Mouse (Mus musculus) cortical plate, adult 2 months (tissue): Measurements from ENCODE around the gene Pfdn6. TPM values are rescaled to one million over a fixed set of nuclear protein-coding genes. Genes with fewer than 3 reads are reported as not detected.
"Not testable (repeated sequence)": the region's sequence is repeated elsewhere in the genome, so short reads cannot be mapped to it uniquely, and the experiment has no call there.

ENCODE experiments used
- H3K27ac ChIP-seq: fragments of 200-500 bp; 2 replicates; pipeline ENCODE4 v1.5.1; 2012; ENCODE audit warnings: low read length, control low read depth, inconsistent platforms; ENCODE audit not compliant: insufficient read depth
- H3K4me1 ChIP-seq: fragments of 200-500 bp; 2 replicates; pipeline ENCODE4 v1.6.1; 2011; ENCODE audit warnings: low read length; ENCODE audit not compliant: control insufficient read depth, insufficient read depth
- H3K4me3 ChIP-seq: fragments of 200-500 bp; 2 replicates; pipeline ENCODE4 v1.5.1; 2011; ENCODE audit warnings: mild to moderate bottlenecking, low read length, control low read depth; ENCODE audit not compliant: insufficient read depth
- CTCF ChIP-seq: fragments of 200-500 bp; IDR thresholded peaks from 2 replicates; pipeline ENCODE4 v1.5.1; 2011; ENCODE audit warnings: mild to moderate bottlenecking, control low read depth, low read length; ENCODE audit not compliant: insufficient read depth; ENCODE audit errors: extremely low read depth
- POLR2A ChIP-seq: fragments of 200-500 bp; IDR thresholded peaks from 2 replicates; pipeline ENCODE4 v1.6.1; 2011; ENCODE audit warnings: mild to moderate bottlenecking, low read length, control low read depth; ENCODE audit not compliant: insufficient read depth; ENCODE audit errors: extremely low read depth
- polyA plus RNA-seq: library from polyadenylated mRNA; depleted of rRNA; stranded (reverse); fragments of >200 nt; gene quantifications from 2 replicates; pipeline ENCODE4 v1.2.3, GENCODE M21; 2012

The Pfdn6 gene
- polyA plus RNA-seq, 1 experiment = 113 TPM

DNA sequence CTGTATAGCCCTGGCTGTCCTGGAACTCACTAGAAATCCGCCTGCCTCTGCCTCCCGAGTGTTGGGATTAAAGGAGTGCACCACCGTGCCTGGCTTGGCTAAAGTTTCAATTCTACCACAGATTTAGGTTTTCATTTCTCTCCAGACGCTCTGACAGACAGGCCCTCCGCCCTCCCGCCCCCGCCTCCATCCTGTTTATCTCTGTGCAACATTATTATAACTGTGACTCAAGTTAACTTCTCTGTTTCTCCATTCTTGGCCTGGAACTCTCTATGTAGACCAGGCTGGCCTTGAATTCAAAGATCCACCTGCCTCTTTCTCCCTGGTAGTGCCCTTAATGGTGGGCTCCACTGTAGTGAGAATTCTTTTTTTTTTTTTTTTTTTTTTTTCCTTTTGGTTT lies 37.7 kb downstream of the Pfdn6 start:
- Histone ChIP-seq H3K27ac (no peak overlapping the region), H3K4me3 (no peak overlapping the region), H3K4me1 (no peaks in the 10 kb centered on the region)
- TF ChIP-seq POLR2A (no peak), CTCF (no peak)

DNA sequence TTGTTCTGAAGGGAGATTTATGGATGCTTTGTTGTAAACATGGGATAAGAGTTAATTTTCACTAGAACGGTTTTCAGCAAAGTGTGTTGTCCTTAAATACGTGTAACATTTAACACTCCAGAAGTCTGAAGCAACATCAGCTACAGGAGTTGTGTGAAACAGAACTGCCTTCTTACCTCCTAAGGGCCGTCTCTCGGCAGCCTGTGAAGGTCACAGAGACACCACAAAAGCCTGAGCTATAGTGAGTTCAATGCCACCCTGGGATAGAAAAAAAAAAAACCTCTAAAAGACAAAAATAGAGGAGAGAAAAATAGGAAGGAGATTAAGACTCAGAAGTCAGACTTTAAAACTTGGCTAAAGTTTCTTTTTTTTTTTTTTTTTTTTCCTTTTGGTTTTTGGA lies 38.1 kb downstream of the Pfdn6 start:
- Histone ChIP-seq H3K4me3 (no peak overlapping the region), H3K4me1 (no peaks in the 10 kb centered on the region), H3K27ac (no peak overlapping the region)
- TF ChIP-seq CTCF (no peak), POLR2A (no peak)

DNA sequence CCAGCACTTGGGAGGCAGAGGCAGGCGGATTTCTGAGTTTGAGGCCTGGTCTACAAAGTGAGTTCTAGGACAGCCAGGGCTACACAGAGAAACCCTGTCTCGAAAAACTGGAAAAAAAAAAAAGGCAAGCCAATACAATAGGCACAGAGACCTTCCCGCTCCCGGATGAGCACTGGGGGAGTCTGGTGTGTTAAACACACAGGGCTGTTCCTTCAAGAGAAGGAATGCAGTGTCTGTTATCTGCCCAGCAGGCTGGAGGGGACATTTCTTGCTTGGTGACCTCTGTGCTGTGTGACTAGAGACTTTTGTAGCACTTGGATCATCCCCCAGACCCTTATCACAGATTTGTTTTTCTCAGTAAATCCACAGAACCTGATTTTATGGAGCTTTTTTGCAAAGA lies 38.5 kb downstream of the Pfdn6 start:
- TF ChIP-seq POLR2A (no peak), CTCF (no peak)
- Histone ChIP-seq H3K27ac (no peak overlapping the region), H3K4me3 (no peak overlapping the region), H3K4me1 (no peaks in the 10 kb centered on the region)

DNA sequence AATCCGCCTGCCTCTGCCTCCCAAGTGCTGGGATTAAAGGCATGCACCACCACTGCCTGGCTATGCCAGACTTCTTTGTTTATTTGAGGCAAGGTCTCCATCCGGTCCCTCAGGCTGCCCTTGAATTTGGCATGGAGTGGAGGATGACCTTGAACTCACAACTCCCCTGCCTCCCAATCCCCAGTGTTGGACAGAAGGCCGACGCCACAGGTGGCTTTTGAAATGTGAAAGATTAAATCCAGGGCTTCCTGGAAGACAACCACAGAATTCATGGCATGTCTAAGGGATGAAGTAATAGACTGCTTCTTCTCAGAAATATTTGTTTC lies 39.2 kb downstream of the Pfdn6 start:
- no peak overlapping the region for H3K4me3 ChIP-seq
- no peaks in the 10 kb centered on the region for H3K4me1 ChIP-seq
- no peak overlapping the region for H3K27ac ChIP-seq
- no peak for TF ChIP-seq CTCF
- TF ChIP-seq POLR2A = no peak

DNA sequence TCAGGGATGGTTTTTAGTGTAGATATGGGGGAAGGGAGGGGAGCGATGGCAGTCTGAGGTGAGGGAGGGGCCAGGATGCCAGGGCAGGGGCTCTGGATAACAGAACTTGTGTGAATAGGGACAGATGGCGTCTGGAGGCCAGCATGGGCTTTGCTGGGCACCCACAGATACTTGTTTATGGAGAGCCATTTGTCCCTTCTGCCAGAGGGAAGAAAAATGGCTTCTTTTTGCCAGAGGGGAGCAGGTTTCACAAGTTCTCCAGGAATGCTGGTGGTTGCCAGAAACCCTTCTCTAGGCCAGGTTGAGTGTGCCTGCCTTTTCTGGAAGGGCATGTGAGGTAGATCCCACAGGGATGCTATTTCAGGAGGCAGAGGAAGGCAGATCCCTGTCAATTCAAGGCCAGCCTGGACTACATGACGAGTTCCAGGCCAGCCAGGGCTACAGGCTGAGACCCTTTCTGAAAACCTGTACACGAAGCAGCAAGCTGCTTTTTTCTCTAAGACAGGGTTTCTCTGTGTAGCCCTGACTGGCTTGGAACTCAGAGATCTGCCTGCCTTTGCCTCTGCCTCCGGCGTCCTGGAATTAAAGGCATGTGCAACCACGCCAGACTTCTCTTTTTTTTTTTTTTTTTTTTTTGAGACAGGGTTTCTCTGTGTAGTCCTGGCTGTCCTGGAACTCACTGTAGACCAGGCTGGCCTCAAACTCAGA lies 39.7 kb downstream of the Pfdn6 start:
- no peak for TF ChIP-seq CTCF
- no peak for TF ChIP-seq POLR2A
- no peak overlapping the region for H3K4me3 ChIP-seq
- no peak overlapping the region for H3K27ac ChIP-seq
- H3K4me1 ChIP-seq = no peaks in the 10 kb centered on the region

DNA sequence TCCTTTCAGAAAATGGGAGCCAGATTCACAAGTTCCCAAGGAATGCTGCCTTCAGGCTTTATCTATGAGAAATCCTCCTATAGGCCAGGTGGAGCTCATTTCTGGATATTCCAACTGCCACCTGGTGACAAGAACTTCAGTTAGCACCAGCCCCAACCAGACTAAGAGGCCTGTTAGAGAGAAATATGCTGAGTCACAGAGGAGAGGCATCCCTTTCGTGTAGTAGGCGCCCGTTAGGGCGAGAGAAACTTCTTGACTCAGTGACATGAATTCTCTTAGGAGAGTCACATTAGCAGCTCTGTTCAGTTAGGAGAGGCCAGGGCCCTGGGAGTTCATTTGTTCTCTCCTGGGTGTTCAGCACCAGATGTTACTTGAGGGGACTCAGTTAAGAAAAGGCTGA lies 40.5 kb downstream of the Pfdn6 start:
- Histone ChIP-seq H3K4me1 (no peaks in the 10 kb centered on the region), H3K4me3 (no peak overlapping the region), H3K27ac (no peak overlapping the region)
- no peak for TF ChIP-seq CTCF
- no peak for TF ChIP-seq POLR2A

DNA sequence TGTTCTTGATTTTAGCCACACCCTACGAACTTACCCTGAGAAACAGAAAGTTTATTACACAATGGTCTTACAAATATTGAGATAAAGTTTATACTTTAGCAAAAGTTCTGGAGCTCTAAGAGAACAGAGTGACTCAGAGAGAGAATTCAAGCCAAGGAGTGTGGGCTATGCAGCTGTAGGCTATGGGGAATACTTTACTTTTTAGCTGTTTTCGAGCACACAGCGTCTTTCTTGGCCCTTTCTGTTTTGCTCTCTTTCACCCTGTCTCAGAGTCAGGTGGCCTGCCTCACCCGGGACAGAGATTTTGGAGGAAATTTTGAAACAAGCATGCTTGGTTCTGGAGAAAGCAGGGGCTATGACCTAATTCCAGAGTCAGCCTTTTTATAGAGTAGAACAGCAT lies 42.0 kb downstream of the Pfdn6 start:
- not testable (repeated sequence) for H3K4me3 ChIP-seq, H3K27ac ChIP-seq, H3K4me1 ChIP-seq

DNA sequence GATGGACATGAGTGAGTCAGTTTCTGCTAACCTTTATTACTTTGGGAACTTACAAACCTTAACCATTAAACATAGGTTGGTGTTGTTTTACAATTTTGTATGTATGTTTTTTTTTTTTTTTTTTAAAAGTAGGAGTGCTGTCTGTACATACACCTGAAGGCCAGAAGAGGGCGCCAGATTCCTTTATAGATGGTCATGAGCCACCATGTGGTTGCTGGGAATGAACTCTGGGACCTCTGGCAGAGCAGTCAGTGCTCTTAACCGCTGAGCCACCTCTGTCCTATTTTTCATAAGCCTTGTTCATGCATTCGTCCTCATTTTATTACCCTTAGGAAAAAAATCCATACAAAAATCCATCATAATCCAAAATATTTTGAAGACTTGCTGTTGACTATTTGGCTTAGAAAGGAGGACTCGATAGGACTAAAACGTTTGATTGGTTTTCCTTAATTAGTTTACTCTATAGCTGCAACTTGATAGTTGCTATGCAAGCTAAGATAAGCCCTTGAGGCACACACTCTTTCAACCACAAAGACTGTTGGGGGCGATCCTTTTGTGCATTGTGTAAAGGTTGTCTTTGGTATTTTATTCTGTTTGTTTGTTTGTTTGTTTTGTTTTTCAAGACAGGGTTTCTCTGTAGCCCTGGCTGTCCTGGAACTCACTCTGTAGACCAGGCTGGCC lies 42.9 kb downstream of the Pfdn6 start:
- no peak overlapping the region for H3K4me3 ChIP-seq
- no peak overlapping the region for H3K27ac ChIP-seq
- TF ChIP-seq POLR2A = no peak
- peak; percentile 49 for TF ChIP-seq CTCF
- H3K4me1 ChIP-seq = no peaks in the 10 kb centered on the region

DNA sequence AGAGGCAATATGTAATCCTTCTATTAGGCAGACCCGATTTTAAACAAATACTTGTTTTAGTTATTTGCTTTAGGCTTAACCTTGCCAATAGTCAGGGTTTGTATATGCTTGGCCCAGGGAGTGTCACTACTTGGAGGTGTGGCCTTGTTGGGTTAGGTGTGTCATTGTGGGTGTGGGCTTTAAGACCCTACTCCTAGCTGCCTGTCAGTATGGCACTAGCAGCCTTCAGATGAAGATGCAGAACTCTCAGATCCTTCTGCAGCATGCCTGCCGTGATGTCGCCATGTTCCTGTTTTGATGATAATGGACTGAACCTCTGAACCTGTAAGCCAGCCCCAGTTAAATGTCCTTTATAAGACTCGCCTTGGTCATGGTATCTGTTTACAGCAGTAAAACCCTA lies 47.1 kb downstream of the Pfdn6 start:
- not testable (repeated sequence) for H3K4me3 ChIP-seq, H3K27ac ChIP-seq, H3K4me1 ChIP-seq

DNA sequence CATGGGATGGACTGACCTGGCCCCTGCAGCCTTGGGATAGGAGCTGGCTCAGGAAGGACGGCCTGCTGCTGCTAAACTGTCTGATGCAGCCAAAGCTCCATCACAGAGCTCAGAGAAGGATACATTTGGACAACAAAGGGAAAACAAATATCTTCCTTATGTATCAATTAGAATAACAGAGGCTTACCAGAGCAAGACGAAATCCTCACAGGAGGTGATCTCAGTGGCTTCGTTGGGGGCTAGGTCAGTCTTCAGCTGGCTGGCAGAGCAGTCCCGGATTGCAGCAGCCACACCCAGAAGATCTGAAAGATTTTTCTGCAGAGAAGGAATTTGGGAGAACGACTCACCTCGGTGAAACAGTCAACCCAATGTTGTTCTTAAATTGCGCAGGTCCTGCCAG lies 47.7 kb downstream of the Pfdn6 start:
- Histone ChIP-seq H3K4me1 (no peaks in the 10 kb centered on the region), H3K27ac (no peak overlapping the region), H3K4me3 (no peak overlapping the region)
- TF ChIP-seq POLR2A = no peak
- TF ChIP-seq CTCF = no peak

DNA sequence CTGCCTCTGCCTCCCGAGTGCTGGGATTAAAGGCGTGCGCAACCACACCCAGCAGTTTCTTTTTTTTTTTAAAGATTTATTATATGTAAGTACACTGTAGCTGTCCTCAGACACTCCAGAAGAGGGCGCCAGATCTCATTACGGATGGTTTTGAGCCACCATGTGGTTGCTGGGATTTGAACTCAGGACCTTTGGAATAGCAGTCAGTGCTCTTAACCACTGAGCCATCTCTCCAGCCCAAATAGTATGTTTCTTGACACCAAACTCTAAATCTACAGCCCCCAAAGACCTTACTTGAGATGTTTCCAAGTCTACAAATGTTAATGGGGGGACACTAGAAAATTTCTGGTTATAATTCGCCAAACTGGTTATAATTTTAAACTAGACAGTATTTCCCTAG lies 48.3 kb downstream of the Pfdn6 start:
- not testable (repeated sequence) for H3K27ac ChIP-seq, H3K4me1 ChIP-seq, H3K4me3 ChIP-seq
